Mouse (Mus musculus) MEL (cell line): ENCODE results near the gene Ei24.

Experiments
- CTCF ChIP-seq, 3 experiments: IDR thresholded peaks in 2 of 3; conservative IDR thresholded peaks in 1 of 3; 2 replicates each; pipeline ENCODE4 v1.5.1; 2011 to 2012; ENCODE audit warnings: low read length in 3 of 3, low read depth in 2 of 3, mild to moderate bottlenecking in 2 of 3, improper control_type of control experiment in 1 of 3, inconsistent platforms in 1 of 3, mixed read lengths in 1 of 3, moderate library complexity in 1 of 3; ENCODE audit not compliant: control insufficient read depth in 1 of 3, insufficient read depth in 1 of 3, poor library complexity in 1 of 3, severe bottlenecking in 1 of 3
- USF2 ChIP-seq, 2 experiments: IDR thresholded peaks; 2 replicates each; pipeline ENCODE4 v1.6.1; 2011 to 2012; ENCODE audit warnings: improper control_type of control experiment in 2 of 2, low read length in 2 of 2, borderline replicate concordance in 1 of 2, inconsistent platforms in 1 of 2, low read depth in 1 of 2, mild to moderate bottlenecking in 1 of 2; ENCODE audit not compliant: insufficient read depth in 1 of 2

DNA sequence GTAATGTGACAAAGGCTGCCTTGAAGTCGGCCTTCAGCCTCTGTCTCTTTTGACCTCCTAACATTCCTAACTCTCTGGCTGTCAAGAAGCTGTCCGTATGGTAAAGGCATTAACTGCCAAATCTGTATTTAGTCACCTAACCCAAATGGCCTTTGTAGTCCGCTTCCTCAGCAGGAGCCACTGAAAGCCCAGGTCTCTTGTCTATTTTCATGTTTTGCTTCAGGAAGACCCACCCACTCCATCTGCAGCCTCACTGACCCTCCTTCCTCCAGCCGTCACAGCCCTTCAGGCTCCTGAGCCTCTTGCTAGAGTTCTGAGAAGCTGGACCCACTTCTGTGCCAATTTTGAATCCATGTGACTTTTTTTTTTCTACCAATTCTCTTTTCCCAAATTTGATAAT, 21.7 kb upstream of the Ei24 start:
- TF ChIP-seq USF2 (IDR thresholded peaks at IDR 0.05; ENCODE audit: borderline replicate concordance in 1 of 2, insufficient read depth in 1 of 2, low read depth in 1 of 2, low read length in 2 of 2) (no peak), CTCF (IDR thresholded peaks at IDR 0.05 in 2 of 3, conservative IDR thresholded peaks at IDR 0.05 in 1 of 3; ENCODE audit: control insufficient read depth in 1 of 3, insufficient read depth in 1 of 3, low read depth in 2 of 3, low read length in 3 of 3, poor library complexity in 1 of 3, severe bottlenecking in 1 of 3) (no peak)
